Mouse (Mus musculus): ENCODE measurements around the gene Fdxacb1. TPM values are rescaled to one million over a fixed set of nuclear protein-coding genes. Genes with fewer than 3 reads are reported as not detected.

The Fdxacb1 gene
- polyA plus RNA-seq, 1 experiment from 2014 or later, result 12.1 TPM

- no peak overlapping the region for H3K4me2 ChIP-seq (replicated peaks; ENCODE audit: low read depth, low read length)
- no peak overlapping the region for H3K9ac ChIP-seq (replicated peaks; ENCODE audit: low read depth)
- no peaks in the 10 kb centered on the region for H3K27me3 ChIP-seq (replicated peaks; ENCODE audit: insufficient read depth, low read length)
- no peak for TF ChIP-seq EP300 (IDR thresholded peaks at IDR 0.05)
- no peak for TF ChIP-seq CTCF (IDR thresholded peaks at IDR 0.05)
- H3K4me3 ChIP-seq (ENCODE audit: low read depth, low read length), result no peak overlapping the region
- no peaks in the 10 kb centered on the region for H3K36me3 ChIP-seq (ENCODE audit: insufficient read depth, low read length)
- no peak for ATAC-seq
- 41% methylated on average over 3 of the region's 3 CpGs for WGBS
- H3K27ac ChIP-seq (ENCODE audit: low read length), result no peak overlapping the region
- H3K9me3 ChIP-seq (ENCODE audit: low read length), result no peaks in the 10 kb centered on the region
- DNase-seq (ENCODE audit: low spot score), result no peak
- peaks cover 10% of the 10 kb centered on the region for H3K4me1 ChIP-seq (ENCODE audit: insufficient read depth, low read depth, low read length)
Observed at GRCm38 (mm10) chr9:50724661-50725330, 43.2 kb upstream of the Fdxacb1 start.

GRCm38 (mm10) chr9:50725921-50726590, 42.0 kb upstream of the Fdxacb1 start:
- Histone ChIP-seq H3K27me3 (replicated peaks; ENCODE audit: insufficient read depth, low read length) (no peaks in the 10 kb centered on the region), H3K4me3 (ENCODE audit: low read depth, low read length) (no peak overlapping the region), H3K36me3 (ENCODE audit: insufficient read depth, low read length) (no peaks in the 10 kb centered on the region), H3K9ac (replicated peaks; ENCODE audit: low read depth) (no peak overlapping the region), H3K4me1 (ENCODE audit: insufficient read depth, low read depth, low read length) (peaks cover 8% of the 10 kb centered on the region), H3K27ac (ENCODE audit: low read length) (no peak overlapping the region), H3K9me3 (ENCODE audit: low read length) (no peaks in the 10 kb centered on the region), H3K4me2 (replicated peaks; ENCODE audit: low read depth, low read length) (no peak overlapping the region)
- TF ChIP-seq CTCF (IDR thresholded peaks at IDR 0.05) (no peak), EP300 (IDR thresholded peaks at IDR 0.05) (no peak)
- DNase-seq (ENCODE audit: low spot score) (no peak), ATAC-seq (no peak)
- WGBS, result 55% methylated on average over 8 of the region's 8 CpGs

GRCm38 (mm10) chr9:50727171-50727924, 40.7 kb upstream of the Fdxacb1 start:
- DNase-seq (ENCODE audit: low spot score) (no peak), ATAC-seq (peak; percentile 16; the same call in 1 of the 2 replicates)
- H3K4me3 ChIP-seq (ENCODE audit: low read depth, low read length), result peak overlapping the region; percentile 51
- H3K36me3 ChIP-seq (ENCODE audit: insufficient read depth, low read length), result no peaks in the 10 kb centered on the region
- WGBS, result 8% methylated on average over 30 of the region's 30 CpGs
- H3K4me2 ChIP-seq (replicated peaks; ENCODE audit: low read depth, low read length), result peak overlapping the region; percentile 95
- H3K9ac ChIP-seq (replicated peaks; ENCODE audit: low read depth), result 0 out of 2 replicates have a peak overlapping the region, but pooled peaks have one; percentile 19
- no peaks in the 10 kb centered on the region for H3K9me3 ChIP-seq (ENCODE audit: low read length)
- H3K27ac ChIP-seq (ENCODE audit: low read length), result no peak overlapping the region
- H3K27me3 ChIP-seq (replicated peaks; ENCODE audit: insufficient read depth, low read length), result no peaks in the 10 kb centered on the region
- peaks cover 7% of the 10 kb centered on the region for H3K4me1 ChIP-seq (ENCODE audit: insufficient read depth, low read depth, low read length)
- TF ChIP-seq CTCF (IDR thresholded peaks at IDR 0.05) (no peak), EP300 (IDR thresholded peaks at IDR 0.05) (no peak)

- peak; percentile 72 for DNase-seq (ENCODE audit: low spot score)
- Histone ChIP-seq H3K9ac (replicated peaks; ENCODE audit: low read depth) (0 out of 2 replicates have a peak overlapping the region, but pooled peaks have one; percentile 19), H3K4me1 (ENCODE audit: insufficient read depth, low read depth, low read length) (peaks cover 5% of the 10 kb centered on the region), H3K4me2 (replicated peaks; ENCODE audit: low read depth, low read length) (peak overlapping the region; percentile 95), H3K27me3 (replicated peaks; ENCODE audit: insufficient read depth, low read length) (no peaks in the 10 kb centered on the region), H3K4me3 (ENCODE audit: low read depth, low read length) (peak overlapping the region; percentile 51), H3K36me3 (ENCODE audit: insufficient read depth, low read length) (no peaks in the 10 kb centered on the region), H3K27ac (ENCODE audit: low read length) (no peak overlapping the region), H3K9me3 (ENCODE audit: low read length) (no peaks in the 10 kb centered on the region)
- peak; percentile 87 for ATAC-seq
- TF ChIP-seq EP300 (IDR thresholded peaks at IDR 0.05), result no peak
- peak; percentile 44 for TF ChIP-seq CTCF (IDR thresholded peaks at IDR 0.05)
- 1% methylated on average over 45 of the region's 45 CpGs for WGBS
Observed at GRCm38 (mm10) chr9:50727925-50728651, 39.9 kb upstream of the Fdxacb1 start.

- DNase-seq (ENCODE audit: low spot score) (no peak), ATAC-seq (no peak)
- Histone ChIP-seq H3K36me3 (ENCODE audit: insufficient read depth, low read length) (no peaks in the 10 kb centered on the region), H3K4me3 (ENCODE audit: low read depth, low read length) (no peak overlapping the region), H3K4me1 (ENCODE audit: insufficient read depth, low read depth, low read length) (0 out of 2 replicates have a peak, but pooled peaks cover 3% of the 10 kb centered on the region), H3K27me3 (replicated peaks; ENCODE audit: insufficient read depth, low read length) (no peaks in the 10 kb centered on the region), H3K9me3 (ENCODE audit: low read length) (no peaks in the 10 kb centered on the region), H3K4me2 (replicated peaks; ENCODE audit: low read depth, low read length) (no peak overlapping the region), H3K27ac (ENCODE audit: low read length) (no peak overlapping the region), H3K9ac (replicated peaks; ENCODE audit: low read depth) (no peak overlapping the region)
- 28% methylated on average over 4 of the region's 4 CpGs for WGBS
- TF ChIP-seq EP300 (IDR thresholded peaks at IDR 0.05), result no peak
- TF ChIP-seq CTCF (IDR thresholded peaks at IDR 0.05), result no peak
Observed at GRCm38 (mm10) chr9:50729600-50729999, 38.4 kb upstream of the Fdxacb1 start.
